Mouse (Mus musculus) spleen, adult 12 weeks (tissue): ENCODE data around the gene Chst14.

Experiments
- DNase-seq: peaks from one replicate; pipeline ENCODE4 v3.0.0; 2022; ENCODE audit warnings: low spot score

Gene Chst14

GRCm38 (mm10) chr2:118905433-118906117 lies 20.7 kb upstream of the Chst14 start:
- DNase-seq = no peak

- no peak for DNase-seq
These were observed 20.2 kb upstream of the Chst14 start for GRCm38 (mm10) chr2:118906118-118906492.

GRCm38 (mm10) chr2:118907781-118908180 lies 18.5 kb upstream of the Chst14 start:
- no peak for DNase-seq

GRCm38 (mm10) chr2:118909151-118909550 lies 17.1 kb upstream of the Chst14 start:
- DNase-seq = no peak

- DNase-seq = no peak
These were observed 15.6 kb upstream of the Chst14 start for GRCm38 (mm10) chr2:118910605-118911278.

- no peak for DNase-seq
These were observed 13.6 kb upstream of the Chst14 start for GRCm38 (mm10) chr2:118912706-118913105.

- no peak for DNase-seq
These were observed 12.6 kb upstream of the Chst14 start for GRCm38 (mm10) chr2:118913551-118914276.

- DNase-seq = no peak
These were observed 11.6 kb upstream of the Chst14 start for GRCm38 (mm10) chr2:118914685-118915084.

GRCm38 (mm10) chr2:118916436-118916835 lies 9.9 kb upstream of the Chst14 start:
- no peak for DNase-seq

- no peak for DNase-seq
These were observed 7.8 kb upstream of the Chst14 start for GRCm38 (mm10) chr2:118918543-118918942.

GRCm38 (mm10) chr2:118920428-118920827 lies 5.9 kb upstream of the Chst14 start:
- DNase-seq = no peak

- no peak for DNase-seq
These were observed 344 bp upstream of the Chst14 start for GRCm38 (mm10) chr2:118925952-118926351.

GRCm38 (mm10) chr2:118926998-118927739 lies 873 bp downstream of the Chst14 start:
- no peak for DNase-seq

- DNase-seq = no peak
These were observed 15.0 kb downstream of the Chst14 start for GRCm38 (mm10) chr2:118941341-118941740.

- no peak for DNase-seq
These were observed 16.9 kb downstream of the Chst14 start for GRCm38 (mm10) chr2:118943232-118943631.

GRCm38 (mm10) chr2:118948818-118949217 lies 22.5 kb downstream of the Chst14 start:
- no peak for DNase-seq

- no peak for DNase-seq
These were observed 23.4 kb downstream of the Chst14 start for GRCm38 (mm10) chr2:118949699-118950098.

- DNase-seq = no peak
These were observed 30.2 kb downstream of the Chst14 start for GRCm38 (mm10) chr2:118956497-118956896.

GRCm38 (mm10) chr2:118959644-118960043 lies 33.3 kb downstream of the Chst14 start:
- no peak for DNase-seq

- no peak for DNase-seq
These were observed 34.1 kb downstream of the Chst14 start for GRCm38 (mm10) chr2:118960413-118960812.

- DNase-seq = no peak
These were observed 35.2 kb downstream of the Chst14 start for GRCm38 (mm10) chr2:118961546-118961945.

GRCm38 (mm10) chr2:118963007-118963675 lies 36.8 kb downstream of the Chst14 start:
- no peak for DNase-seq
